Mouse (Mus musculus) adrenal gland (tissue): ENCODE results near the gene Tspyl3.
"Not testable (repeated sequence)": the region's sequence is repeated elsewhere in the genome, so short reads cannot be mapped to it uniquely, and the experiment has no call there.

ENCODE experiments used
- intact Hi-C: fragments of 180-260 bp; cut with DNase I; formaldehyde crosslinking; loops from one replicate; pipeline ENCODE4 v1.15.1; 2025
- long read RNA-seq, 2 experiments: library from polyadenylated mRNA; unstranded; transcript quantifications; one replicate each; pipeline ENCODE4 v2.0.0; 2020; ENCODE audit warnings: borderline replicate concordance in 1 of 2; ENCODE audit not compliant: insufficient replicate concordance in 1 of 2

Gene Tspyl3
- long read RNA-seq, experiment 1, partial matches to known transcripts: 0 of 4 reads
- long read RNA-seq, experiment 1, other reads (novel, unspliced or antisense): 0 of 4 reads
- long read RNA-seq, experiment 2: 0 reads

DNA sequence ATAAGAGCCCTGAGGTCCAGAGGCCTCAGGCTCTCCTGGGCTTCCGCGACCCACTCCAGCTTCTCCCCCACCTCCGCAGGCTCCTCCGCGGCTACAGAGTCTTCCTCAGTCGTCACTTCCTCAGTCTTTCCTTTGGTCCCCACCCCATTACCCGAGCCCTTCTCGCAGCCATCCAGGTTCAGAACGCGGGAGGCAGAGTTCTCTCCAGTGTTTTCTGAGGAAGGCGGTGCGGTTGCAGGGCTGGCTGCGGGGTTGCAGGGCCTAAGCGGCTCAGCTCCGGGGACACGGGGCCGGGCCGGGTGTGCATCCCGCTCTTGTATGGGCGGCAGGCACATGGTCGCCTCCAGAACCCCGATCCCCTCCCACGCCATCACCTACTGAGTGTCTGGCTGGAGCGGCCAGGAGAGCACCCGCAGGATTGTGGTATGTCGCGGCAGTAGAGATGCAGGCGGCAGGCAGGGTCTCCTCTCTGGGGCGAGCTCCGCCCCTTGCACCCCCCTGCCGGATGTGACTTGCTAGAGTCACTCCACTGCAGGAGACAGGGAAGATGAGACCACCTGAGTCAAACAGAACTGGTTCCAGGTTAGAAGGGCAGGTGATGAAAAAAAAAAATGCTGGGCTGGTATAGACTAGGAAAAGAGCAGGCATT, at the start of gene Tspyl3:
Gene Tspyl3, minus strand, starts transcription at position 496 of the 649 bp plus-strand sequence.
- intact Hi-C loops: no loop called here

DNA sequence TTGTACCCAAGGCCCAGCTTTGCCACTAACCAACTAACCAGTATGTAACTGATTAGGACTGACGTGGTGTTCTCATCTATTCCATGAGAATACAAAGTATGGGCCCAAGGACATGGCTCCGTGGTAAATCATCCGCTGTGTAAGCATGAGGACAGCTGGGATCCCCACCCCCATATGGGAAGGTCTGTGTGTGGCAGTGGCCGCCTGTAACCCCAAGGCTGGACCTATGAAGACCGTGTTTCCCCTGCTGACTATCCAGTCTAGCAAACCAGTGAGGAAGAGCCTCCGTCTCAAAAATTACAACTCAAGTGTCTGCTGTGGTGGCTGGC, 49.6 kb upstream of the Tspyl3 start:
- intact Hi-C loops: no loop called here

DNA sequence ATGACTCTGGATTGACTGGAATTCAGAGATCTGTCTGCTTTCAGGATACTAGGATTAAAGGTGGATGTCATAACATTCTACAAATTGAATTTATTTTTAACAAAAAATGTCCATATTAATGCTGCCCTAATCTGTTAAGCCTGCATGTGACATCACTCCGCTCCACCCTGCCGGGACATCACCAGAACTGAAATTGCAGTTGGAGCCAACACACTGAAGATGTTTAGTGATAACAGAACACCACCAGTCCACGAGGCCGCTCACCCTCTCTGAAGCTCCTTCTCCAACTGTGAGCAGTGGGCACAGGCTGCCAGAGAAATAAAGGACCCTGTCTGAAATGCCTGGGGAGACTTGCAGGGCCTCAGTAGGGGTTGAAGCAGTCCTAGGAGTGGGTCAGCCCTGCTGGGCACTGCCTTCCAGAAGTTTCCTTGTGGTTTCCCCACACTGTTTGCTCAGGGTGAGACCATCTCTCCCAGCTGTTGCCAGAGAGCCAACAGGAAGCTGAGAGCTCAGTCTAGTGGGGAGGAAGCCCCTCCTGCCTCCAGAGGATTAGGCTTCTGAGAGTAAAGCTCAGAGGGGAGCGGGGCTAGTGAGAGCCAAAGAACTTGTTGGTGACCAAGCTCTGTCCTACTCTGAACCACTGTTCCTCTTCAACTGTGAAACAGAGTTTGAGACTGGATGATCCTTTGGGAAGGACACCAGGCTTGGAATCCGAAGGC, 49.1 kb upstream of the Tspyl3 start:
- intact Hi-C loops: not testable (repeated sequence)

DNA sequence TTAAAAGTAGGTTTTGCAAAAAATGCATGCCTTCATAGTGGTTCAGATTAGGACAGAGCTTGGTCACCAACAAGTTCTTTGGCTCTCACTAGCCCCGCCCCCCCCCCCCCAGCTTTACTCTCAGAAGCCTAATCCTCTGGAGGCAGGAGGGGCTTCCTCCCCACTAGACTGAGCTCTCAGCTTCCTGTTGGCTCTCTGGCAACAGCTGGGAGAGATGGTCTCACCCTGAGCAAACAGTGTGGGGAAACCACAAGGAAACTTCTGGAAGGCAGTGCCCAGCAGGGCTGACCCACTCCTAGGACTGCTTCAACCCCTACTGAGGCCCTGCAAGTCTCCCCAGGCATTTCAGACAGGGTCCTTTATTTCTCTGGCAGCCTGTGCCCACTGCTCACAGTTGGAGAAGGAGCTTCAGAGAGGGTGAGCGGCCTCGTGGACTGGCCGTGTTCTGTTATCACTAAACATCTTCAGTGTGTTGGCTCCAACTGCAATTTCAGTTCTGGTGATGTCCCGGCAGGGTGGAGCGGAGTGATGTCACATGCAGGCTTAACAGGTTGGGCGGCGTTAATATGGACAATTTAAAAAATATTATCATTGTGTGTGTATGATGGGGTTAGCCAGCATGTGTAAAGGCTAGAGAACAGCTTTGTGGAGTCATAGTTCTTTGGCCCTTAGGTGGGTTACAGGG, 45.1 kb upstream of the Tspyl3 start:
- intact Hi-C loops: not testable (repeated sequence)

DNA sequence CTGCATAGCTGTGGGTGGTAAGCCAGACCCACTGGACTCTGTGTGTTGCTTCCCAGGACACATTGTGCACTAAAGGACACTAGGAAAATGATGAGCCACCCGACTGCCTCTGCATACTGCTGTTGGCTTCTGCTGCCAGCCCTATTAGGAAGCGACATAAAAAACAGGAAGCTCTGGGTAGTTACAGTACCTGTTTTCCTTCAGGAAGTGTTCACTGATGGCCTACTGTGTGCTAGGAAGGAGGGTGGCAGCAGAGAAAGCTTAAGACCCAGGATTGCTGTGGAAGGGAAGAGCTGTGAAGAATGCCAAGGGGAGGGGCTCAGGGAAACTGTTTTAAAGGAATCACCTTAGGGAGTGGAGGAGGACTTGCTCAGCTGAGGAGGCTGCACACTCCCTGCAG, 42.1 kb upstream of the Tspyl3 start:
- intact Hi-C loops: no loop called here

DNA sequence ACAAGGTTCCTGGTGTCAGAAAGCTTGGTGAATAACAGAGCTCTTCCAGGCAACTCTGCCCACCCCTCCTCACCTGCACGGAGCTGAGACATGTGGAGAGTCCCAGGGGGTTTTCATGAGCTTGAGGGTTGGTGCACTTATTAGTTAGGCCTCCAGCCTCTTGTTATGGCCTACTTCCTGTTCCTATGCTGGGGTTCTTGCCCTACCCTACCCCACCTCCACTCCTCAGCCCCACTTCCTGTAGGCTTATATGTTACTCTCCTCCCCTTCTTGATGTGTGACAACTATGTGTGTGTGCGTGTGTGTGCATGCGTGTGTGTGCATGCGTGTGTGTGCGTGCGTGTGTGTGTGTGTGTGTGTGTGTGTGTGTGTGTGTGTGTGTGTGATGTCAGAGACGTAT, 37.8 kb upstream of the Tspyl3 start:
- intact Hi-C loops: no loop called here

DNA sequence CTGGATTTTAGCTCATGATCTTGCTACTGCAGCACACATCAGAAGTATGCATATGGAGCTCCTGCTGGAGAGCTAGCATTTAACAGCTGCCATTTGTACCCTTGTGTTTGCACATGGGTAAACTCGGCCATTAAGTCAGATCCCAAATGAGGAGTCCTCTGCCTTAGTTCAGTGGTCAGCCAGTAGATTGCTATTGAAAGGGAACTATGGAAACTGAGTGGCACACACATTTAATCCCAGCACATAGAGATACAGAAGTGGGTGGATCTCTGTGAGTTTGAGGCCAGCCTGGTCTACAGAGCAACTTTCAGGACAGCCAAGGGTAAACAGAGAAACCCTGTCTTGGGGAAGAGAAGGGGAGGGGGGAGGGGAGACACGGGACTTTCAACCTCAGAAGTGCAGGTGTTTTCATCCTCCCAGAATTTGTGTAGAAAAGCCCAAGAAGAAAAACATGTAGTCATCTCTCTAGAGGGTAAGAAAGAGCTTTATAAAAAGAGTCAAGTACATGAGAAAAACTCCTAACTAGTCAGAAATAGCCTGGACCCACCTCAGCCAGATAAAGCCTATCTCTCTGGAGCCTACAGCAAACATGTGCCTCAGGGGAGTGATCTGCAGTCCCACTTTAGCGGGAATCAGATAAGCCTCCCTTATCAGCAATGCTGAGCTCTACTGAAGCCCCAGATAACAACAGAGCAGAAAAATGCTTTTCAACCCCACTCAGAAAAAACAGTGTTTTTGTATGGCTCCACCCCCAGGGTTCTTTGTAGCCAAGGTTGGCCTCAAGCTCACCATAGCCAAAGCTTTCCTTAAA, 34.8 kb upstream of the Tspyl3 start:
- intact Hi-C loops: no loop called here

DNA sequence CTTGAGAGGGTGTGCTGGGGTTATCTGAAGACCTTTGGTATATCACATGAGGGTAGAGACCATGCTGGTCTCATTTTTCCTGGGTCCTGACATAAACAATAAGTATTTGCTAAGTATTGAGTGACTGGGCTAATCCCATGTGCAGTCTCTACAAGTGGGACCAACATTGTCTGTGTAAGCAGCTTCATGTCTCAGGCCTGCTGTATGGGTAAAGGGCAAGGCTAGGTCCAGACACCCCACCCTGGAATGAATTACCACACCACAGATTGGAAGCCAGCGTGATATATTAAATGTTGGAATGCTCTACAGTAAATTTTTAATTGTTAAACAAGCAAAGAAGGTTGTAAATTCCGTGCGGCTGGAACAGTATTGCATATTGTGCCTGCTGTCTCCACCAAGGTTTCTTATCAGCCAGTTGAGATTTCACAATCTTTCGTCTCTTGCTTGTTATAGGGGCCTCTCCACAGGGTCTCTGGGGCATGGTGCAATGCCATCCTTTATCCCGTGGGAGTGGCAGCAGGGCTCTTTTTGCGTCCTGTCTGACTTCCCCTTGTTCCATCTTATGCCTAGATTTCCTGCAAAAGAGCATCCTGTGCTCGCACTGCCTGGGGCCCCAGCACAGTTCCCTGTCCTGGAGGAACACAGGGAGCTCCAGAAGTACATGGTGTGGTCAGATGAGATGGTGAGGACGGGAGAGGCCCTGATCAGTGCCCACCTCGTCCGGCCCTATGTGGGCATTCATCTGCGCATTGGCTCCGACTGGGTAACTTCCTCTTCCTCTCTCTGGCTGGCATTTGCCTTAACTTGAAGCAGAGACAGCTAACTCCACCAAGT, 34.0 kb upstream of the Tspyl3 start:
- intact Hi-C loops: no loop called here

DNA sequence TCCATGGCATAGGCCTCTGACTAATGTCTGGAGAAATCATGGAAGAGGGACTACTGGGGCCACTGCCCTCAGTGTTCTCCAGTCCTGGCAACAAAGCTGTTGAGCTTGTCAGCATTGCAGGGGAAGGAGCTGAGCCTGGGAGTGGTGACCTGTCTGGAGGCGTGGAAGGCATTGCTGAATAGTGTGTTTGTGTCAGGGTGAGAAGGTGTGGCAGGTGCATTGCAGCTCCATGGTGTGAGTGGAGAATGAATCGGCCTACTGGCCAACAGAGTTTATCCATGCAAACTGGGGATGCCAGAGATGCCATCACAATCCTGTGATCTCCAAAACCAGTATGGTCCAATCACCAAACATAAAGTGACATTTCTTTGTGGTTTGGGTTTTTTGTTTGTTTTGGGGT, 31.4 kb upstream of the Tspyl3 start:
- intact Hi-C loops: no loop called here

DNA sequence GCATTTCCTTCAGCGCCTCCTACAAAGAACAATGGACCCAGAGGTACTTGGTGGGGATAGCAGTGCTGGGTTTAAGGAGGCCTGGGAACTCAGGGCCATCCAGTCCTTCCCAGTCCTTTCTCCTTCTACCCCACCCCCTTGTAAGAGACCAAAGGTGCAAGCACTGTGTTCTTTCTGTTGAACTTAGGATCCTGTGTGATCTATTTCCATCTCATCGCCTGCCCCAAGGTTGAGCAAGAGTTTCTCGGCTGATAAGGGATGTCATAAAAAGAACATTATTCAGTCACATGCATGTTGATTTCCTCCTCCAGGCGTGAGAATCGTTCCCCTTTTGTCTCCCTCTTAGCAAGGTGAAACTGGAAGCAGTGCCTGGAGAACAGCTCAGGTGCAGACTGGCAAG, 24.5 kb upstream of the Tspyl3 start:
- intact Hi-C loops: no loop called here

DNA sequence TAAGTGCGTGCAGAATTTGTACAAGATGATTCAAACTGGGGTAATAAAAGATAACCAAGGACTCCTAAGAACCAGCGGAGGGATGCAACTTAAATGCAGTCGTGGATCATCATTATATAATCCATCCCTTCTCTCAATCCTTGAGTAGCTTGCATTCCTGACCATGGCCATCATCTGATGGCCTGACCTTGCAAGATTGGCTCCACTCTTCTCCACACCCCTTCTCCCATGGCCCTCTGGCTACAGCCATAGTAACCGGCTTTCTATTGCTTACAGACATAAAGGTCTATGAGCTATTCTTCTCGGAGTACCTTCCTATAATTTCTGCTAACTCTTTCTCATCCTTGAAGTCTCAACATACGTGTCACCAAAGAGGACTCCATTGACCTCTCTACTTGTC, 16.9 kb upstream of the Tspyl3 start:
- intact Hi-C loops: loop anchor here (5.0 kb wide), 1 partner anchor 80 kb away; the partner anchor contains the start of gene Tm9sf4

DNA sequence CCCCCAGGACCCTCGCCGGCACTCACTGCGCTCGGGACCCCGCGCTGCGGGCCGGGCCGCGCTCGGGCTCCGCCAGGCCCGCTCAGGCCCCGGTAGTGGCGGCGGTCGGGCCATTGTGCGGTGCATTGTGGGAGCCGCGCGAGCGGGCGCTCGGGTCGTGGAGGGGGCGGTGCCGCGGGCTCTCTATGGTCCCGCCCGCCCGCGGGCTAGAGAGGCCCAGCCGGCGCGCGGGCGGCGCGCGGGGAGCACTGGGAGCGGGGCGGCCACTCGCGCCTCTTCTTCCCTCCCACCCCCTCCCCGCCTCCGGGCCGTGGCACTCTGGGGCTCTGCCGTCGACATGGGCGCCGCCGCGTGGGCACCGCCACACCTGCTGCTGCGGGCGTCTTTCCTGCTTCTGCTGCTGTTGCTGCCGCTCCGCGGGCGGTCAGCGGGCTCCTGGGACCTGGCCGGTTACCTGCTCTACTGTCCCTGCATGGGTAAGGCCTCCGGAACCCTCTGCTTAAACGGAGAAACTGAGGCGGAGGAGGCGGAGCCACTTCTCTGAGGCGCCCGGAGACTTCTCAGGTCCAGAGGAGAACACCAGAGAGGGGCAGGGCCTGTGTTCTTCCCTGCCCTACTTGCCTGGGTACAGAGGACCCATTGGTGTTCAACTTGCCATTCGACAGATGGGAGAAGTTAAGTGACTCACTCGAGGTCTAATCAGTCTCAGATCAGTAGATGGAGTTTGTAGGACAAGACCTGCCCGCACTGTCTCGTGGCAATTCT, 16.2 kb upstream of the Tspyl3 start, which contains the start of the genes Plagl2 and Pofut1:
Gene Plagl2, minus strand, starts transcription at position 177 of the 765 bp plus-strand sequence.
Gene Pofut1, plus strand, starts transcription at position 284 of the 765 bp plus-strand sequence.
- intact Hi-C loops: loop anchor here (5.0 kb wide), 1 partner anchor 79 kb away; the partner anchor contains the start of gene Tm9sf4

DNA sequence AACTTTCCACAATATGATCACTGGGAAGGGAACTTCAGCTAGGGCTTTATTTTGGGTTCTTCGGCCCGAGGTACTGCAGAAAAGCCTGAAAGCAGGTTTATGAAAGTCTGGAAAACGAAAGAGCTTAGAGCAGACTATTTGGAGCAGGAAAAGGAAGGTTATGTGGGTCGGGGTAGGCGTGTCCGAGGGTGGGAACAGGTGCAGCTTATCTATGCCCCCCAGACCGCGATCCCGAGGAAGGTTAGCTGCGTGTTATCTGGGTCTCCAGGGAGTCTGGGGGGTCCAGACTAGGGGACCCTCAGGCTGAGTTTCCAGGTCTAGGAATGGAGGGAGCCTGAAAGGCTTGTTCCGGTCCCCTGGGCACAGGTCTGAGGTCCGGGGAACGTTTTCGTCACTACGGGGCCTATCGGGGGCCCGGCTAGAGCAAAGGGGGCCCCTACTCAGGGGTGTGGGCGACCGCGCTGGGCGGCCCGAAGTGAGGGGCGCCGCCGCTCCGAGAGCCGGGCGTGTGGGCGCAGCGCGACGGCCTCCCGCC, 15.5 kb upstream of the Tspyl3 start:
- intact Hi-C loops: loop anchor here (5.0 kb wide), 1 partner anchor 78 kb away; the partner anchor contains the start of gene Tm9sf4

DNA sequence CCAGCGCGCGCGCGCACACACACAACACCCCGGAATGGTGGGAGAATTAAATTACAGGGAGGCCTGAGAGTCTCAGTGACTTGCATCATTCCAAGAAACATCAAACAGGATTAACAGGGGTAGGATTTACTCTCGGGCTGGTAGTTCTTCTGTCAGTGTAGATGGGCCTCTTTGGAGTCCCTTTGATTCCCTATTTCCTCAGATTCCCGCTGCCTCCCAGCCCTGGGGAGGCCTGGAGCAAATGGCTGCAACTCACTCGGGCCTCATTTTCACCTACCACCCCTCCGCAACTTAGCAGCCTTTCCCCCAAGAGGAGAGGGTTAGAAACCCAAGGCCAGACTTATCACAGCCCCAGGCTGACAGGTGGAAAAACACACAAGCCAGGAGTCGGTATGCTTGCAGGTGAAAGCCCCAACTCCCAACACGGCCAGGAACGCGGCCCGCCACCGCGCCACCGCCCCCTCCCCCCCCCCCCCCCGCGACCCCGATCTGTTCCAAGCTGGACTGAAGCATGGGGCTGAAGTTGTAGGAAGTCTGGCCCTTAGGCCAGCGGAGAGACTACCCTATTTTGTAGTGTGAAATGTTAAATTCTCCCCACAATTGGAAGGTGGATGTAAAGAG, 14.7 kb upstream of the Tspyl3 start:
- intact Hi-C loops: loop anchor here (5.0 kb wide), 1 partner anchor 78 kb away; the partner anchor contains the start of gene Tm9sf4

DNA sequence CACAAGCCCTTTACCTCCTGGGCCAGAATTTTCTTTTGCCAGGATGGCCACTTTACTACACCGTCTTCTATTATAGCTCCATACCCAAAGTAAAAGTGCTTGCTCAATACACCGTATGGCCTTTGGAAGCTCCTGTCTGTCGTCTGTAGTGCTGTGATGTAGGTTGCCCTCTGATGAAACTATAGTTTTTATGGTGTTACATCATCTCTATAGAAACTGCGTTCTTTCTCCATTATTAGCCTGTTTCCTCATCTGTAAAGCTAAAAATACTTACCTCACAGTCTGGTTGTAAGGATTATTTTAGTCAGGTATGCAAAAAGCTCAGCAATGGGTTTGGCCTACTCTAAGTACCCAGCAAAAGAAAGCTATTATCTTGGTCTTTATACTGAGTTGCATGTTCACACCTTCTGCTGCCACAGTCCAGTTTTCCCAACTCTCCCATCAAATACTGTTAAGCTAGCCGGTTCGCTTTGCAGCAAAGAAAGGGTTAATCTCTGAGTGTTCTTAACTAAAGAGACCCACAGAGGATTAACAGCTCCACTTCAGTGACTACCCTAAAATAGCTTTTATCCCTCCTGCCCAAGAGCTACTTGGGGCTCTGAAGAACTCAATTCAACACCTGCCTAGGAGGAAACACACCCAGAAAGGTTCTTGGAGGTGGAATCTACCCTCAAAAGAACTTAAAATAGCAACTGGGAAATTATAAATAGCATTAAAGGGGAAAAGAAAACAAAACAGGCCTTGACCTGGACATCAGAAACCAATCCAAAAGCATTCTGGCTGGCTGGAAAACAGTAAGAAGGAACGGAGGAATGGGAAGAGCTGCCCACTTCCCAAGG, 14.0 kb upstream of the Tspyl3 start:
- intact Hi-C loops: no loop called here

DNA sequence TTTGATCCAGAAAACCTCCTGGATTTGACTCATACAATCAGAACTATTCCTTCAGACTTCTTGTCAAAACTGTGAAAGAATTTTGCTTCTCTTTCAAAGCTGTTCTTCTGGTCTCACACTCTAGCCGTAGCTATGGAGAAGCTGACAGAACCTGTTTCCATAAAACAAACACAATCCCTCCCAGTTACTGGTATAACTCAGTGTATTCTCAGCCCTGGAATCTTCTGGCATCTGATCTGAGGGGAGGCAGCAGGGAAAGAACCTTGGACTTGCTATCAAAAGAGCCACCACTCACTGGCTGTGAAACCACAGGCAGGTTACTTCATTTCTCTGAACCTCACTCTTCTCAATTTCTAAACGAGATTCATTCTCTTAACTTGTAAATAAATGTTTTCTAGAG, 13.2 kb upstream of the Tspyl3 start:
- intact Hi-C loops: no loop called here

DNA sequence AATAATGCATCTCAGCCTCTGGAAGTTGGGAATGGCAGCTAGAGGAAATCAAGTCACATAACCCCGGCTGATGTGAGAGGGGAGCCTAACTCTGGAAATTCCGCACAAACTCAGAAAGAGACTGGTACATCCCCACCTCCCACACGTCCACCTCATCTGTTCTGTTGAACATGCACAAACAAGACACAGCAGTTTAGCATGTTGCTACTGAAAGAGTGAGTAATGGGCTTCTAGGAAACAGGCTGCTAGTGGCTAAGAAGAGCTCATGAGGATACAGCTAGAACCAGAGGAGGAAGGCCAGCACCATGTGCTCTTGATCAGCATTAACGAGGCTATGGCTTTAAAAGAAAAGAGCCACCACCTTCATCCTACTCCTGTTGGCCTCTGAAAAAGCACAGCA, 12.7 kb upstream of the Tspyl3 start:
- intact Hi-C loops: no loop called here

DNA sequence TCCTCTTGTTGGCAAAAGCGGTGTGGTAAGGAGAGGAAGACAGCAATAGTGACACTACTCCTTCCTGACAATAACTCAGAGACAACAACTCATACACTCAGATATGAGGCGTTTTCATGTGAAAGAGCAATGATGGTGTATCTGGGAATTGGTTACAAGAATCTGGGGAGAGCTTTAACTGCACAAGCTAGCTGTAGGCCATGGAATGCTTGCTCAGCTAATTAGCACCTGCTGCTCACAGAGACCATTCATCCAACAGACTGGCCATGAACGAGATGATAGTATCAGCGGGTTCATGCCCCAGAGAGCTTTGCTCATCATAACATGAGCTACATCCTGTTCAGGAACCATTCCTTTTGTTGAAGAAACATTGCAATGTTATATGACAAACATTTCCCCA, 12.0 kb upstream of the Tspyl3 start:
- intact Hi-C loops: no loop called here
